Mouse (Mus musculus) G1E-ER4 (cell line): ENCODE data around the gene 1700013G24Rik. TPM values are rescaled to one million over a fixed set of nuclear protein-coding genes. Genes with fewer than 3 reads are reported as not detected.

Experiments used
- GATA1 ChIP-seq: IDR thresholded peaks from one replicate; pipeline ENCODE4 v1.8.0; 2012; ENCODE audit warnings: low read length, inconsistent platforms
- polyA plus RNA-seq: library from polyadenylated mRNA; stranded (reverse); fragments of >175 nt; gene quantifications from 2 replicates; pipeline ENCODE4 v1.2.3, GENCODE M21; 2012

The 1700013G24Rik gene
- polyA plus RNA-seq, 1 experiment = not detected

- no peak for TF ChIP-seq GATA1
These were observed 45.0 kb downstream of the 1700013G24Rik start for GRCm38 (mm10) chr4:137497892-137498722.

- no peak for TF ChIP-seq GATA1
These were observed 45.9 kb downstream of the 1700013G24Rik start for GRCm38 (mm10) chr4:137498882-137499583.

- no peak for TF ChIP-seq GATA1
These were observed 47.1 kb downstream of the 1700013G24Rik start for GRCm38 (mm10) chr4:137500149-137500548.

GRCm38 (mm10) chr4:137500953-137501352, 47.9 kb downstream of the 1700013G24Rik start:
- TF ChIP-seq GATA1 = no peak

GRCm38 (mm10) chr4:137502183-137502582, 49.1 kb downstream of the 1700013G24Rik start:
- TF ChIP-seq GATA1 = no peak

GRCm38 (mm10) chr4:137502801-137503200, 49.7 kb downstream of the 1700013G24Rik start:
- no peak for TF ChIP-seq GATA1

- no peak for TF ChIP-seq GATA1
These were observed 50.5 kb downstream of the 1700013G24Rik start for GRCm38 (mm10) chr4:137503509-137503971.

Other genes starting within 250 kb of the 1700013G24Rik start
- gene Wnt4, start 175.8 kb upstream of the 1700013G24Rik start, polyA plus RNA-seq = not detected in 2 replicates
- 12.2 and 17.0 TPM in 2 replicates for gene Cdc42, start 95.6 kb upstream of the 1700013G24Rik start, polyA plus RNA-seq
- not detected in 2 replicates for gene Cela3a, start 43.5 kb upstream of the 1700013G24Rik start, polyA plus RNA-seq
- not detected in 2 replicates for gene Cela3b, start 22.7 kb upstream of the 1700013G24Rik start, polyA plus RNA-seq
- gene Hspg2, start 15.5 kb downstream of the 1700013G24Rik start, polyA plus RNA-seq = not detected in 2 replicates
- not detected in 2 replicates for gene Ldlrad2, start 121.3 kb downstream of the 1700013G24Rik start, polyA plus RNA-seq
- 23.6 and 46.2 TPM in 2 replicates for gene Usp48, start 140.5 kb downstream of the 1700013G24Rik start, polyA plus RNA-seq
- not detected in 2 replicates for gene Rap1gap, start 211.4 kb downstream of the 1700013G24Rik start, polyA plus RNA-seq